Mouse (Mus musculus) layer of hippocampus, postnatal 36 days (tissue): Measurements from ENCODE around the gene Osgin1. TPM values are rescaled to one million over a fixed set of nuclear protein-coding genes. Genes with fewer than 3 reads are reported as not detected.

Experiments used
- DNase-seq, 2 experiments: peaks; one replicate each; pipeline ENCODE4 v3.0.0; 2022
- total RNA-seq, 2 experiments: library from RNA; stranded (reverse); gene quantifications; 2 replicates each; pipeline ENCODE4 v1.2.3; 2021

Gene Osgin1
- total RNA-seq, 2 experiments from 2014 or later, result 0.56 TPM; not detected in 1

DNA sequence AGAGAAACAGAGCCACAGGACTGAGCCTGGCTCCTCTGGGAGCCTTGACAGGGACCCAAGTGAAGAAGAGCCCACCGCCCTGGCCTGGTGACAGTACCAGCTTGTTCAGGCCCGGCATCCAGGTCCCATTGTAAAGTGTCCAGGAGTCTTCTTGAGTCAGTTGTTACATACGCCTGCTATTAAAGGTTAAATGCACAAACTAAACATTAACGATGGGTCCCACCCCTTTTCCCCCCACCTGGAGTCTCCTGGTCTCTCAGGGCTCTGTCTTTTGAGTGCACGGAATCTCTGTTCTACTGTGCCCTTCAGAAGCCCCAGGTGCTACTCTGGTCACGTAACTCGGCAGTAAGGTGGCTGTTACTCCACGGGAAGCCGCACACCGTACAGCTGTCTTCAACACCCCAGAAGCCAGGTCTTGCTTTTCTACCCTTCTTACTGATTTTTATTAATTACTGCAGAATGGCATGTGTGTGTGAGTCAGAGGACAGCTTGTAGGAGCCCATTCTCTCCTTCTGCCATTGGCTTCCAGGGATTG lies 9.7 kb upstream of the Osgin1 start:
- DNase-seq, result no peak

DNA sequence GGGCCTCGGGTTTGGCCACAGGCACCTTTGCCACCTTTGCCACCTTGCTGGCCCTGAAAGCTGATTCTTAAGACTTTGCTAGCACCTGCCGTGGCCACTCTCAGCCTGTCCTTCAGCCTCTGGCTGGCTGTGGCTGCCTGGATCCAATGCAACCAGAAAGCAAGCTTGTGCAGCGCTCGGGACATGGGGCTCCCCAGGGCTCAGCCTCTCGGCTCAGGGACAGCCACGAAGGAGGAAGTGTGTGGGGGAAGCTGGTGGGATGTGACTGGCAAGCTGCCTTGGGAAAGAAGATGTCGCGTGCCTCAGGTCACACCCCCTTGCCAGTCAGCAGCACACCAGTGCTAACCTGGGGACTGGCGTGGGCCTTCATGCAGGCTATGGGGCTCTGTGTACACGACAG lies 9.2 kb upstream of the Osgin1 start:
- no peak for DNase-seq

DNA sequence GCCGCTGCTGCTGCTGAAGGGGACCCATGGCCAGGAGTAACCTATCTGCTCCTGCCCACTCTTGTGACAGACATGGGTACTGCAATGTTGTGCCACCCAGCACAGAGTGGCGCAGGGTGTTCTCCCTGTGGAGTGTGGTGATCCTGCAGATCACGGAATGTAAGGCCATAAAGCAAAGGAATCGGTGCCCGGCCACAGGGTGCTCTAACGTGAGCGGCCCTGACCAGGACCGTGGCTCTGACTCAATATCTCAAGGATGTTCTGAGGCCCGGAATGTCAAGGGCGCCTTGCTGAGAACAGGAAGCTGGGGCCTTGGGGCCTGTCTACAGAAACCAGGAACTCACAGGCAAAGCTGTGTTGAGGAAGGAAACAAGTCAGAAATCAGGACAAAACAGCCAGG lies 8.4 kb upstream of the Osgin1 start:
- DNase-seq, result no peak

- no peak for DNase-seq
Measured at GRCm38 (mm10) chr8:119426069-119426735, 7.7 kb upstream of the Osgin1 start.

- no peak for DNase-seq
Measured at GRCm38 (mm10) chr8:119427634-119428349, 6.1 kb upstream of the Osgin1 start.

DNA sequence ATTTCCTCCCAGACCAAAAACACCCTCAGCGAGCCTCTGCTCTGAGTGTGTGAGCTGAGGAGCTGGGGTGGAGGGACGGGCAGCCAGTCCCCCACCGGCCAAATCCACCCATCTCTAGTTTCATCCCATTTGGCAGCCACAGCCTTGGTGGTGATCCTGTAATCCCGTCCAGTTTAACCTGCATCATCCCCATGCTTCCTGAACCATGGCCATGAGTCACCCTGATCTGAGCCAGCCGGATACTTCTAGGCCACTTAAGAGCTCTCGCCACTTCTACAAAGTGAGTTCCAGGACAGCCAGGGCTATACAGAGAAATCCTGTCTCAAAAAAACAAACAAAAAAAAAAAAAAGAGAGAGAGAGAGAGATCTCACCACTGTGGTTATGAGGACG lies 5.6 kb upstream of the Osgin1 start:
- DNase-seq, result no peak

DNA sequence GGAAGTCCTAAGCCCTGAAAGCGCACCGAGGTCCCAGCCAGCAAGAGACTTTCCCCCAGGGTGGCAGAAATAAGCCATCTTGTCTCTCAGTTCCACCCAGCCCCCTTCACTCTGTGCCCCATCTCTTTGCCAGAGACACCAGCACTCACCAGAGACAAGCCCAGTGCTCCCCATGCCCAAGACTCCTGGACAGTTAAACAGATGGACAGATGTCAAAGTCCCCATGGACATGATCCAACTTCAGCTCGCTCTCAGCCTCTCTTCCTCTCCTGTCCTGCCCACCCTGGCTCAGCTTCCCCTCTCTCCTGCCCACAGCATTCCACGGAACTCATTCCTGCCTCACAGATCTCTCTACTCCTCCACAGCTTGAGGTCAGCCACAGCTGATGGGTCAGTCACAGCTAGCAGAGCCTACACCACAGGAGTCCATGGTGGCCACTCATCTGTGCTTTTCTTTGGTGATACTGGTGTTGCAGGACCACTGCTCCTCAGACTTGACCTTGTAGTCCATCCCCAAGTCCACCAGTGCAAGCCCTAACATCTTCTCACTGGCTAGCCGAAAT lies 5.1 kb upstream of the Osgin1 start:
- DNase-seq, result no peak

DNA sequence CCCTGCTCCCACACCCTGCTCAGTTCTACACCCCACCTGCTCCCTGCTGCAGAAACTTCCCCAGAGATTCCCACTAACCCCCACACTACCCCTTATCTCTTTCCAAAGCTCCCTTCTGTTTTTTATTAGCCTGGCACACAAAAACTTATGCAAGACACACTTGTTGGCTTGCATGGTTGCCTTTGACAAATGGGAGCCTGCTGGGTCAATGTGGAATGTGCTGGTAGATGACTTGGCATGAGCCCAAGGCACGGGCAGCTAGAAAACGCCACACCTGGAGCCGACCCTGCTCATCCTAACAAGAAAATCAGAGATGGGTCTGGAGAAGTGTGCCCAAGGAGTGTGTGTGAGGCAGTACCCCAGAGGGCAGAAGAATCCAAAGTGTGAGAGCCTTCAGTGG lies 4.4 kb upstream of the Osgin1 start:
- DNase-seq, result no peak

DNA sequence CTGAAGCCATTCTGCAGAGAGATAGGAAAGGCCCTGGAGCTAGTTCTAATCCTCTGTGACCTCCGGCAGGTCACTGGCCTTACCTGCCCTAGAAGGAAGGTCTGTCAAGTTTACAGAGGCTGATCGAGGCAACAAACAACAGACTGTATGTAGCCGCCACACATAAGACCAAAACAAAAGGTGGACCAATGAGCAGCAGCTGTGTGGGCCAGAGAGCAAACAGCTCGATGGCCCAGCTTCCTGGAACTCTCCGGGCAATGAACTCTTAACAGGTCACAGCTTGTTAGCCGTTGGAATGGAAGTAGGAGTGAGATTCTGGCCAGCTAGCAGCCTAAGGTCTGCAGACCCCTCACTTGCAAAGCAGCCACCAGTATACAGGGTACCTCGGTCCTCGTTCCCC lies 3.7 kb upstream of the Osgin1 start:
- no peak for DNase-seq

DNA sequence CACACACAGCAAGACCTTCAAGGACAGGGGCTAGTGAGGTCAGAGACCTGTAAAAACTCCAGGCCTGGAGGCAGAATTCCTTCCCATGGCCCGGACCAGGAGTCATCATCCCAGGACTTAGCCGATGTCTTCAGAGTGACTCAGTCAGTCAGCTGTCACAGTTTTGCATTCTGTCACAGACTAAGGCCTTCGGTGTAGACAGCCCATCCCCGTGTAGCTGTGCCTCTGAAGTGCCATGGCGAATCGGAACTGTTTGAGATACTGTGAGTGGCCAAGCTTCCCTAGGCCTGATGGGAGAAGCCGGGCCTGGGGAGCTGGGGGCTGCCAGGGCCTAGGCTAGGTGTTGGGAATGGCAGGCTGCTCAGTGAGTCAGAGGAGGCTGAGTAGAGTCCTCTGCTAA lies 3.2 kb upstream of the Osgin1 start:
- DNase-seq, result no peak

- no peak for DNase-seq
Measured at GRCm38 (mm10) chr8:119432372-119432771, 1.6 kb upstream of the Osgin1 start.

GRCm38 (mm10) chr8:119434569-119434968 lies 645 bp downstream of the Osgin1 start:
- DNase-seq, result no peak

DNA sequence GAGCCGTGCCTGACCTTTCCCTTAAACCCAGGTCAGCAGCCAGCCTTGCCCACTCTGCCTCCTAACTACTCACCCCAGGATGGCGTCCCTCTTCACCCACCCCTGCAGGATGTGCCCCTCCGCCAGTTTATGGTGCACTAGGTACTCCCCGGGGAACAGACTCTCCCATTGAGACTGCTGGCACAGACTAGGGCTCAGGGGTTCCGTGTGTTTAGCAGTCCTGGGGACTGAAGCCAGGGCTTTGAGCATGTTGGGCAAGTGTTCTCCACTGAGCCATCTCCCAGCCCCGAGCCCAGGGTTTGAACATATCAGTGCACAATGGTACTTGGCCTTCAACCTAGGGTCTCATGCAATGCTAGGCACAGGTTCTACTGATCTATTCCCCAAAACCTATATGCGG lies 1.6 kb downstream of the Osgin1 start:
- no peak for DNase-seq

- no peak for DNase-seq
Measured at GRCm38 (mm10) chr8:119436331-119436730, 2.4 kb downstream of the Osgin1 start.

- no peak for DNase-seq
Measured at GRCm38 (mm10) chr8:119436933-119437332, 3.0 kb downstream of the Osgin1 start.

GRCm38 (mm10) chr8:119437506-119437905 lies 3.6 kb downstream of the Osgin1 start:
- no peak for DNase-seq

DNA sequence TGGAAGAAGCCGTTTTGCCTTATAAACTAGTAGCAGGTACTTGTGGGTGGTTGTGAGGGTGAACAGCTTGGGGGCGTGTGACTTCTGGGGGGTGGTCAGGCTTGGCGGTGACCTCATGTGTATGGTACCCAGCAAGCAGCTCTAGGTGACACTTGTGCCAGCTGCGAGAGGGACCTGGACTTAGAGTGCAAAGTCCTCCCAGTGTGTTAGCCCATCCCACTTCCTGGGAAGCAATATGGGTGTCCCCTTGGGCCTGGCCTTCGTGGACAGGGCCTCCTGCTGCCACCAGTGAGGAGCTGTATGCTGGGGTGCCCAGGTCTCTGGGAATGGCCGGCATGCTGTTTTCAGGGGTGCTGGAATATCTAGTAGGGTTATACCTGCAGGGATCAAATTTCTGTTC lies 5.0 kb downstream of the Osgin1 start:
- no peak for DNase-seq

DNA sequence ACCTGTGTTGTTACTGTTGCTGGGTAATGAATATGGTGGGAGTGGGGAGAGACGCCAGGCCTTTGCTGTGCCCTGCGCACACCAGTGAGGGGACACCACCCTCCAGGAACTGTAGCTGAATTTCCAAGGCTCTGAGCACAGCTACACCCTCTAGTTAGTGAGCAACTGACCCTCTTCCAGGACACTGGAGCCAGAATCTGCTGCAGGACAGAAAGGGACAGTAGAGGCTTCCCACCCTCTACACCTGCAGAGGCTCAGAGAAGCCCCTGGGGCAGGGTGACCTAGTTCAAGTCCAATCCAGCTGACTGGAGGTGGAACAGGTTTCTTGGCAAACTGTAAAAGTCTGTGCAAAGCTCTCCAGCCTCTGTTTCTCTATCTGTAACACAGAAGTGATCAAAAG lies 5.5 kb downstream of the Osgin1 start:
- no peak for DNase-seq

DNA sequence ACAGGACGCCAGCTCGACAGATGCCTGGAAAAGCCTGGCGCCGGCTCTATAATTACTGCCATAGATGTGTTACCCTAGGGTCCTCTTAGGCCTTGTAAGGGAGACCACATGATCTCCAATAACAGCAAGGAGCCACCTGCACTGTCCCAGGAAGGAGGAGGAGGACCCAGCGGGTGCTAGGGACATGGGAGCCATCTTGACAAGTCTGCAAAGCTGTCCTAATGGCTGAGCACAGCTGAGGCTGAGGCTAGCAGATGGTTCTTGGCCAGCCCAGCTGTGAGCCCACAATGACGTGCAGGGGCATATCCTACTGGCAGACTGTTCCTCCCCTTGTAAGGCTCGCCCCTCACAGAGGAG lies 5.9 kb downstream of the Osgin1 start:
- no peak for DNase-seq

DNA sequence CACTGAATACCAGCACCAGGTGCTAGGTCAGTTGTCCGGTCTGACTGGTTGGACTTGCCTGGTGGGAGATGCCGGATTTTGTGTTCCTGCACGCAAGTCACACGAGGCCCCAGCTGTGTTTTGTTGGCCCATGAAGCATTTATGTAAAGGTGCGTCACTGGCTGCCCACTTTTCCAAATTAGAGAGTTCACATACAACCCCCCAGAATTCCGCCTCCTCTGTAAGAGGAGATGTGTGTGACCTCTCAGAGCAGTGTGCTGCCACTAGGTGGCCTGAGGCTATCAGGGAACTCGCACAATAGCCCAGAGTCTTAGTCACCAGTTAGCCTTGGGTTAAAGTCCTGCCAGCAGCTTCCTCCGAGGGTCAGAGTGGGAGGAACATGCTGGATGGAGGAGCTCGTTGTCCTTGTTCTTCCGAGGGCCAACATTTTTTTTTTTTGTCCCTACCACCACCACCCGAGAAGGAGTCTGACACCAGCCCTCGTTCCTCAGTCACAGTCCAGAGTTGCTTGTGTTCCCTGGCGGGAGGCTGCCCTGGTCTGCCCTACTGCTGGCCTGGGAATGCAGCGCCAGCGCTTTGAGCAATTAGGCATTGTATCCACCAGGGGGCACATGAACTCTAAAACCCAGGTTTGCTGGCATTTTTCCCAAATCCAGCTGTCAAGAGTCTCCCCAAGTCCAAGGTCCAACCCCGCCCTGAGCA lies 6.5 kb downstream of the Osgin1 start:
- peak; percentile 51 to 61 for DNase-seq

GRCm38 (mm10) chr8:119440952-119441270 lies 7.0 kb downstream of the Osgin1 start:
- DNase-seq, result no peak

DNA sequence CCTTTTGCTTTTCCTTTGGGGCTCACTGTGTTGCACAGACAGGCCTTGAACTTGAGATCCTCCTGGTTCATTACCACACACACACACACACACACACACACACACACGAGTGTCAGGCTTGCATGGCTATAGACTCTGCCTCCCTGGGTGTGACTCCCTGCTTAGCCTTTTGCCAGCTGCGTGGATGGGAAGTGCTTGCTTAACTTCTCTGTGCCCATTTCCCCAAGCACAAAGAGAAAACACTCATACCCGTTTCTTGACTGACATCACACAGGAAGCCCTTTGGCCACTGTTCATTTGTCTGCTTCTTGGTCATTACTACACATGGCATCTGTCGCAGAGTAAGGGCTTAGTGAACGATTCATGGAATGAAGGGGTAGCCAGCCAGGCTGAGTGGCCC lies 8.1 kb downstream of the Osgin1 start:
- no peak for DNase-seq

DNA sequence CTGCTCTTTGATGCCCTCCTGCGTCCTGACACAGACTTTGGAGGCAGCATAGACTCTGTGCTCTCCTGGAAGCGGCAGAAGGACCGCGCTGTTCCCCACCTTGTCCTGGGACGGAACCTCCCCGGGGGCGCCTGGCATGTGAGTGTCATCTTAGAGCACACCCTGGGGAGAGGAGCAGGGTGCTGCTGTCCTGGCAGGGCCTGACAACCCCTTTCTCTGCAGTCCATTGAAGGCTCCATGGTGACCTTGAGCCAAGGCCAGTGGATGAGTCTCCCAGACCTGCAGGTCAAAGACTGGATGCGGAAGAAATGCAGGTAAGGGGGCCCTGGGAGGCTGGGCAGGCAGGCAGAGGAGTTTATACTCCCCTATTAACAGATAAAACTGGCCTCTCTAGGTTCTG lies 9.0 kb downstream of the Osgin1 start:
- DNase-seq, result no peak
